Mouse (Mus musculus): ENCODE results near the gene Grk5.

Grk5 gene

GRCm38 (mm10) chr19:61064386-61064785, 174.8 kb downstream of the Grk5 start:
- DNase-seq (ENCODE audit: low spot score in 2 of 2), result no peak

DNA sequence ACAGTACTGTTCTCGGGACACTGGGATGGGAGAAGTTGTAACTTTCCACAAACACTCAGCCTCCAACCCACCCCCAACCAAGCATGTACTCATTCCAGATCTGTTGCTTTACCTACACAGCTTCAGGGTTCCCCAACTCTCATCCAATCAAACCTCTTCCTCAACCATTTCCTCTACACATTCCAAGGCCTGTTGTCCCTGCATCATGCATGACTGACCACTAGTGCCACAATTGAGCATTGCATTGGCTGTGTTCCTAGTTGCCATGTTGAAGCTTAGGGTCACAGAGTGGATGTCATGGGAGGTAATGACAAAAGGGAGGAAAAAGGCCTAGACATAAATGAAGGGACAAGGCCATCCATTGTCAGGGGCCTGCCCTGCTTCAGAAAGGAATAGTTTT, 175.5 kb downstream of the Grk5 start:
- DNase-seq (ENCODE audit: low spot score in 2 of 2), result no peak

DNA sequence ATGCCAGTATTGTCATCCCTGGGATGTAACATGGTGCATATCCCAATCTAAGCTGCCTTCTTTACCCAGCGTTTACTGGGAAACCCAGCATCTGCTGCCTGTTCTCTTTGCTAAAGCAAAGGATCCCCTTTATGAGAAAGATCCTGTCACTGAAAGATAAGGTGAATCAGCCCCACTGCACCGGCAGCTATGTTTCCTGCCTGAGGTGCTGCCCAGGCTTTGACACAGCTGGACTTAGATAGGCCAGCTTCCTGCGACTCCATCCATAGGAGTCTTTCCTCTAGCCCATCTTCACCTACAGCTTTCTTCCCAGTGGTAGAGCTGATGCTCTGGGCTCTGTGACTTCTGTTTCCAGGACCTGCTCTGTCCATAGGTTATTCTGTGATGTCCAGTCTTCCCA, 189.1 kb downstream of the Grk5 start:
- DNase-seq (ENCODE audit: low spot score in 2 of 2), result no peak

DNA sequence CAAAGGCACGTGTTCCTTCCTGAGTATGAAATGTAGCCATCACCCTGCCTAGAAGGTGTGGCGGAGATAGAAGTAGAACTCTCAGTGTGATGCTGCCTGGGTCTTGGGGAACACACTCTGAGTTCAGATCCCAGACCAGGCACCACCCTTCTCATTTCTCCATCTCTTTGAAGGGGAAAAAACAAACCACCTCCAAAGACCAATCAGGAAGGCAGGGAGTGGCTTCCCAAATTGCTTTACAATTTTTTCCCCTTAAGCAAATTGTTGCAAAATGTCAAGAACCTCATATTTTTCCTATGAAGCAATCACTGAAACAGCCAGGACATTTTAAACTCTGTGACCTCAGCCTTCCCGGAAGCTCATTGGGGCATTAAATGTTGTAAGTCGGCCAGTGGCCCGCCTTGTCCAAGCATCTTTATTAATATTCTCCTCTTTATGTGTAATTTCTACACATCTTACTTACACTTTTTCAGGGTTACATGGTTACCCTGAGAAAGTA, 190.8 kb downstream of the Grk5 start:
- no peak for DNase-seq (ENCODE audit: low spot score in 2 of 2)

- no peak for DNase-seq (ENCODE audit: low spot score in 2 of 2)
Measured at GRCm38 (mm10) chr19:61083006-61083405, 193.5 kb downstream of the Grk5 start.

DNA sequence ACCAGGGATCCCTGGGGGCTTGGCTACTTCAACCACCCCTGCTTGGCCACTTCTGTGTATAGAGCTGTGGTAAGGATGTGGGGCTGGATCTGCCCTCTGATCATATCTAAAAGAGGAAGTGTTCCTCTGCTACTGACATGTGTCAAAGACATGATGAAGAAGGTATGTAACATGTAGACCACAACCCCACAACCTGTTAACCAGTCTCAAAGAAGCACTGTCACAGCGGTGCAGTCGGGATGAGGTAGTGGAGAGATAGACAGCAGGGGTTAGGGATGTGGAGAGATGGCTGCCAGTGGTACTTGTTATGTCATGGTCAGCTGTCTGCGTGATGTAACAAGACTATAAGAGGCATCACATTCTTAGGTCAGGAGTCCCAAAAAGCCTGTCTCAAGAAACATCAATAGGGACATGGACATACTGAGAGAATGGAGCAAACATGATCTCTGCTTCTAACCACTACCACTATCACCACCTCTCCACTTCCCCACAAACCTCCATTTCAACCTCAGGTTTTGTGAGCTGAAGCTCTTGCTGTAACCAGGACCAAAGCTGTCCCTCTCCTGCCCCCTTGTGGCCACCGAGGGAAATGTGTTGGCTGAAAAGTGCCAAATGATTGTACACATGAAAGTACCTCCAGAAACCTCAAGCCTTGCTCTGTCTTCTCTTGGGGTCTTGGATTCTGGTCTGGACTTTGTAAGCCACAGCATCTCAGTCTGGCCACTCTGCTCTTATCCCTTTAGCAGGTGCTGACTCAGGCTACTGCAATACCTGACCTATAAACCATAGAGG, 194.8 kb downstream of the Grk5 start:
- peak; percentile 87 to 89 for DNase-seq (ENCODE audit: low spot score in 2 of 2)

GRCm38 (mm10) chr19:61085217-61085616, 195.7 kb downstream of the Grk5 start:
- no peak for DNase-seq (ENCODE audit: low spot score in 2 of 2)

DNA sequence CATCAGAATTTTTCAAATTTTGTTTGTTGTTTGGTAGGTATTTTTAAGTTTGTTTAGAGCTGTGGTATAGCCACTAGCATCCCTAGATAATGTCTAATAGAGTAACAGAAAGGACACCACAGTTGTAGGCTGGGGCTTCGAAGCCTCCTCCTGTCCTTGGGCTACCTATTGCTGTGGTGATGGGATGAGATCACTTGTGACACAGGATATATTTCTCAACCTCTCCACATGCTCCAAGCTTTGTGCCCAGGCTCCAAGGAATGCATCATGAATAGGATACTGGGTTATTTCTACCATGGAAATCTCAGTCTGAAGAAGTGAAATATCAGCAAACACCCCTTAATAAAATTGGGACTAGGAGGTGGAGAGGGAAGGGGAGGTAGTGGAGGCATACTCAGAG, 198.2 kb downstream of the Grk5 start:
- no peak for DNase-seq (ENCODE audit: low spot score in 2 of 2)

DNA sequence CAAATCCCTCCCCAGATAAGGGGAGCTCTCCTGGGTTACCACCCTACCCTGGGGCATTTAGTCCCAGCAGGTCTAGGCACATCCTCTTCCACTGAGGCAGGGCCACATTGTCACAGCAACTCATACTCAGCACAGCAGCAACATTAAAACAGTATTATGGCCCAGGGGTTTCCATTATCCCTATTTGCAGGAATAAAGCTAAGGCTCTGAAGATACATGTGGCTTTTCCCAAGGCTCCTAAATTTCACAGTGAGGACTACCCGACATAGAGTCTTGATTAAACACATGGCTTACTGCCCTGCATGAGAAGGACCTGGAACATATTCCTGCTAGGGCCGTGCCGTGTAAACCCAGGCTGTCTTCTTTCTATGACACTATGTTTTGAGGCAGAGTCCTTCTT, 199.5 kb downstream of the Grk5 start:
- DNase-seq (ENCODE audit: low spot score in 2 of 2), result no peak

DNA sequence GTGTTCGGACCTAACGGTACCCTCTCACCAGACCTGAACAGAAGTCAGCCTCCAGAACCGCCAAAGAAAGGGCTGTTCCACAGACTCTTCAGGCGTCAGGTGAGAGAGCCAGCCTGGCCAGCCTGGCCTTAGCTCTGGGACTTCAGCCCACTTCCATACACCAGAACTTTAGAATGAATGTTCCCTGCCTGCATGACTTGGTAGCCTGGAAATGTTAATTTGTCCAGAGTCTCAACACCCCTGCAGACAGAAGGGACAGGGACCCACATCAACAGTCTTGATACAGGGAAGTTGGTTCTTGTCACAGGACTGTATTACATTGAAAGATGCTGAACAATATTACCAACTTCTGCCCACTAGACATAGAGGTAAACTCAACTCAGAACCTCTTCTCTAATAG, 201.0 kb downstream of the Grk5 start:
- DNase-seq (ENCODE audit: low spot score in 2 of 2), result no peak

GRCm38 (mm10) chr19:61096776-61097175, 207.2 kb downstream of the Grk5 start:
- DNase-seq (ENCODE audit: low spot score in 2 of 2), result no peak

GRCm38 (mm10) chr19:61097764-61098163, 208.2 kb downstream of the Grk5 start:
- DNase-seq (ENCODE audit: low spot score in 2 of 2), result no peak

GRCm38 (mm10) chr19:61110184-61110583, 220.6 kb downstream of the Grk5 start:
- DNase-seq (ENCODE audit: low spot score in 2 of 2), result no peak

DNA sequence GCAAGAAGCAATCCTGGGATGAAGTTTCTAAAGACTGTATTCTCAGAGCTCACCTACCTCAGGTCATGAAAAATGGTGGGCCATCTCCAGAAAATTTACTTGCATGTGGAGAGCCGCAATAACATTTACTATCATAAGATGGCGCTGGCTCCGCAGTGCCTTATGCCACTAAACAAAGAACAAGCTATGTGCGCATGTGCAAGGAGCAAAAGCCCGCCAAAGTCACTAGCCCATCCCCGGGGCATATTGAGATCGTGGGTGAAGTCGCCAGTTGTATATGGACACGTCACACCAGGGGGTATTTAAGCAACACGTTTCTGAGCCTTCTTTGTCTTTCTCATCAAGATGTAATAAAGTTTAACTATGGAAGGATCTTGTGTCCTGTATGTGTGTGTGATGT, 241.5 kb downstream of the Grk5 start:
- DNase-seq (ENCODE audit: low spot score in 2 of 2), result no peak

DNA sequence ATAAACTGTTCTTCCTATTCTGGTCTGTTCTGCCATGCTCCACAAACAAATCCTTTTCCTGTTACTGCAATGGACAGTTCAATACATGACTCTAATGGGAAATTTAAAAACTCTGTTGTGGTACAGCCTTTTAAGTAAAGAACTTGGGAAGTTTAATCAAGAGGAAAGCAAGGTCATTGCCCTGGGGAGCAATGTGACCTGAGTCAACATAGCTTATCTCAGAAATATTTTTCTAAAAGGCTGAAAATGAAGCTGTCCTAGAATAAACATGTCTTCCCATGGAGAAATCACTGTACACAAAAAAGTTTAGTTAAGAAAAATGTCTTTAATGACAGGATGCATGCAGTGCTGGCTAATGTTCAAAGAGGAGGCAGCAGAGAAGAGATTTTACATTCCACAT, 249.1 kb downstream of the Grk5 start:
- no peak for DNase-seq (ENCODE audit: low spot score in 2 of 2)

GRCm38 (mm10) chr19:61140342-61141206, 251.0 kb downstream of the Grk5 start, which contains the start of gene Zfp950:
Gene Zfp950, minus strand, starts transcription at chr19:61140840.
- peak; percentile 68 to 82 for DNase-seq (ENCODE audit: low spot score in 2 of 2)

GRCm38 (mm10) chr19:61141299-61141698, 251.8 kb downstream of the Grk5 start:
- no peak for DNase-seq (ENCODE audit: low spot score in 2 of 2)

Data from urinary bladder, postnatal 36 days (tissue).